Comparison of ENCODE assay signal across 14 mouse cellular contexts in genomic region chr4:155692421-155692820, GRCm38 (mm10).
"Had no signal": no experiment of that assay in that cellular context is flagged by ENCODE, and none has a peak within 500 bp of the region (broad histone marks: within the 10 kb centered on the region; RNA-seq: fewer than 3 reads in every experiment).

No protein-coding gene starts in this region.

- H3K4me3 ChIP-seq: layer of hippocampus, adult 2 months; left cerebral cortex, adult 2 months; limb, embryonic 10.5 days; lung, embryonic 15.5 days; neural tube, embryonic 13.5 days; stomach, embryonic 15.5 days had no signal

- H3K9me3 ChIP-seq: limb, embryonic 10.5 days; lung, embryonic 15.5 days; megakaryocyte, embryonic 14.5 days; neural tube, embryonic 13.5 days; stomach, embryonic 15.5 days had no signal

- DNase-seq: kidney, postnatal 10 days; retina, postnatal 1 day; right cerebral cortex, postnatal 4 days; spleen, adult 18-20 months; thymus, adult 2 months; thymus, postnatal 25 days had no signal

- H3K9ac ChIP-seq: lung, embryonic 15.5 days; neural tube, embryonic 13.5 days; stomach, embryonic 15.5 days had no signal

- H3K27ac ChIP-seq: layer of hippocampus, adult 2 months; left cerebral cortex, adult 2 months; limb, embryonic 10.5 days; lung, embryonic 15.5 days; neural tube, embryonic 13.5 days; stomach, embryonic 15.5 days had no signal

- H3K36me3 ChIP-seq: limb, embryonic 10.5 days; lung, embryonic 15.5 days; neural tube, embryonic 13.5 days; stomach, embryonic 15.5 days had no signal

- ATAC-seq: midbrain, embryonic 16.5 days had no signal
